Mouse (Mus musculus): ENCODE data around the gene Rala.

- TF ChIP-seq CTCF (IDR thresholded peaks at IDR 0.05) (no peak), POLR2A (IDR thresholded peaks at IDR 0.05; ENCODE audit: insufficient read depth, low read depth, low read length) (no peak)
These were observed 36.7 kb downstream of the Rala start for GRCm38 (mm10) chr13:17907309-17907708.
